Mouse (Mus musculus) erythroblast, adult 5-6 weeks (primary cell): ENCODE data around the gene Hist1h2ad. TPM values are rescaled to one million over a fixed set of nuclear protein-coding genes. Genes with fewer than 3 reads are reported as not detected.
A peak's percentile ranks its signal among the peaks of the same experiment; 100 is the strongest.

Source experiments
- ATAC-seq: replicated peaks from 2 replicates; pipeline ENCODE4 v1.8.0; 2016; ENCODE audit warnings: moderate number of reproducible peaks, mild to moderate bottlenecking, moderate TSS enrichment, inconsistent platforms; ENCODE audit not compliant: poor library complexity, low FRiP score, severe bottlenecking
- total RNA-seq, 2 experiments: library from RNA; stranded (forward) in 1 of 2; stranded (reverse) in 1 of 2; fragments of 150-400 nt in 1 of 2; fragments of 200-764, 138-1000 nt in 1 of 2; gene quantifications; 2 replicates each; pipeline versions ENCODE4 v1.2.3 to v1.2.4; 2015 to 2017; ENCODE audit warnings: low replicate concordance in 2 of 2

Gene Hist1h2ad
- total RNA-seq, 2 experiments from 2014 or later = 678 TPM; not detected in 1

GRCm38 (mm10) chr13:23605052-23605451 is 30.9 kb downstream of the Hist1h2ad start:
- no peak for ATAC-seq

DNA sequence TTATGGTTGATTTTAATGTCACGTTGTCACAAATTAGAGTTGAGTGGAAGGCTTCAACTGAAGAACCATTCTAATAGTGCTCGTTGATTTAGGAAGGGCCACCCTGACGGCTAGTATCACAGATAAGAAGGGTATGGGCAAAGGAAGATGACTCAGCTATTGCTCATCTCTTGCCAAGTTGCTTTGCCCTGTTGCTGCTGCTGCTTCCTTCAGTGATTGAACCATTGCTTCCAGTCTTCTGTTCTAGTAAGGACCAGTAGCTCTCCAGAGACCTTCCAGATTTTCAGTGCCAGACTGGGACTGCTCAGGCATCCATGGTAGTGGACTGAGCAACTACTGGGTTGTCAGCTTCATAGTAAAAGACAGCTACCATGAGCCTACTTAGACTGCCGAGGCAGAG is 35.0 kb downstream of the Hist1h2ad start:
- ATAC-seq = peak; percentile 98

- peak; percentile 52 for ATAC-seq
Measured at GRCm38 (mm10) chr13:23609844-23610243, 35.7 kb downstream of the Hist1h2ad start.

GRCm38 (mm10) chr13:23610393-23610792 is 36.2 kb downstream of the Hist1h2ad start:
- no peak for ATAC-seq

GRCm38 (mm10) chr13:23611638-23612037 is 37.5 kb downstream of the Hist1h2ad start:
- no peak for ATAC-seq

DNA sequence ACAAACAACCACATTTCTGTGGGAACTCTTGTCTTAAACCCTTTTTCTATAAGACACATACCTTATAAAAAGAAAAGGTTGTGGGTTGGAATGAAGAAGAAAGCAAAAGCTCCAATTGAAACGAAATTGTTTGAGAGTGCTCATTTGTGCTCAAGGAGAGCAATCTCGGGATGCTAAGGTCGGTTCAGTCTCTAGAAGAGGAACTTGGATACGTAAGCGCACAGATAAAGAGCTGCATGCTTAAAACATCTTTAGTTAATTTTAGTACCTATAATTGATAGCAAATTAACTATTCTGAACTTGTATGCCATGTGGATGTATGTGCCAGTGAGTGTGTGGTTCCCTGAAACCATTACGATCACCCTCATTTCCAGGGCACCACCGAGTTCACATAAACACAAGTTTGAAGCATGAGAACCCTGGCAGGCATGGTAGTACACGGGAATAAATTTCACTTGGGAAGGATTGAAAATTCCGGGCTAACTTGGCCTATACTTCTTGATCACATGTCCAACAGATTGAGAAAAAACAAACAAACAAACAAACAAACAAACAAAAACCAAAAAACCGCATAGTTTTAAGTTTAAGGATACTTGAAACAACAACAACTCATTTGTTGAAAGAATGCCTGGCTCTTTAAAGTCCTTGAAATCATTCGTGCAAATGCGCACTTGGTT is 46.0 kb downstream of the Hist1h2ad start:
- ATAC-seq = no peak

DNA sequence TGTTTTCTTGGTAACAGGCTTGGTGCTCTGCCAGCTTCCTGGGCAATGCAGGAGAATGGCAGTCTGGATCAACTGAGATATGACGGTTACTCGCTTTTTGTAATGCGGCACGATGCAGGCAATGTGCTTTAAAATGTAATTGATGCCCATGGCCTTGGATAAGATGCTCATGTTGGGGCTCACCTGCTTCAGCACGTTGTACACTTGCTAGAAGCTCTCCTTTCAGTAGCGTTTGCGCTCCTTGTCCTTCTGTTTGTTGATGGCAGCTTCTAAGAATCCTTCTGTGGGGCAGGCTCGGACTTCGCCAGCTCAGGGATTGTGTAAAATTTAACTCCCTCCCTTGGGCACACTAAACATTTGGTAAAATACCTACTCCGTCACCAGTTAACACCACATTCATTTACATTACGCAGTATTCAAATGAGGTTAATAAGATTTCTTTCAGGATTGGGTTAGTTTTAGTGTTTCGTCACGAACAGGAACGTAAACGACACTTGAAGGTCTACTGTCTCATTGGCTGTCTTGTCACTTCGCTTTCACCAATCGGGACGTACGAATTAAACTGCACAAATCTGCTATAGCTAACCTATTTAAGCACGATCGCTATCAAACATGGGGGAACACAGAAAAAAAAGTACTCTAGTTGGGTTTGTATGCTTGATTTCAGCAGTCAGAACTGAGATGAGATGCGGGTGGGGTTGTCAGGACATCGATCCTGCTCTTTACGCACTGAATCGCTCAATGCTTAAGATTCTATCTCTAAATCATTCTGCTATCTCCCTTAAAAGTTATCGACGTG is 46.8 kb downstream of the Hist1h2ad start, which contains the start of gene Hist1h2be:
Gene Hist1h2be, minus strand, starts transcription at position 392 of the 799 bp plus-strand sequence.
- peak; percentile 76 for ATAC-seq

DNA sequence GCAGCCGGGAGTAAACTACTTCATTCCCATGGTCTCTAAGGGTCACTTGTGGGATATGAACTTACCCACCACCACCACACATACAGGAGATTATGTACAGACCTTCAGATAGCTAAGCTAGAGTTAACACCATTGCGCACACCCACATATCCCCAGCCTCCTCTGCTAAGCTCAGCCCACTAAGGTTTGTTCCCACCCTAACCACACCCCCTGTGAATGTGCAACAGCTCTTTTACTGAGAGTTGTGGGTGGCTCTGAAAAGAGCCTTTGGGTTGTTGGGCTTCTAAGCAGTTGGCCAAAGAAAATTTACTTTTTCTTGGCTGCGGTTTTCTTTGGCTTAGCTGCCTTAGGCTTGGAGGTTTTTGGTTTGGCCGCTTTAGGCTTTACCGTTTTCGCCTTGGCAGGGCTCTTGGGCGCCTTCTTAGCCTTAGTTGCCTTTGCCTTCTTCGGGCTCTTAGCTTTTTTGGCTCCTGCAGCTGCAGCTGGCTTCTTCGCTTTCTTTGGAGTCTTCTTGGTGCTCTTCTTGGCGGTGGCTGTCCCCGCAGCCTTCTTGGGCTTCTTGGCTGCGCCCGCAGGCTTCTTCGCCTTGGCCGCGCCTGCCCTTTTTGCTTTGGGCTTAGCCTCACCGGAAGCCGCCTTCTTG is 47.5 kb downstream of the Hist1h2ad start:
- peak; percentile 72 for ATAC-seq

DNA sequence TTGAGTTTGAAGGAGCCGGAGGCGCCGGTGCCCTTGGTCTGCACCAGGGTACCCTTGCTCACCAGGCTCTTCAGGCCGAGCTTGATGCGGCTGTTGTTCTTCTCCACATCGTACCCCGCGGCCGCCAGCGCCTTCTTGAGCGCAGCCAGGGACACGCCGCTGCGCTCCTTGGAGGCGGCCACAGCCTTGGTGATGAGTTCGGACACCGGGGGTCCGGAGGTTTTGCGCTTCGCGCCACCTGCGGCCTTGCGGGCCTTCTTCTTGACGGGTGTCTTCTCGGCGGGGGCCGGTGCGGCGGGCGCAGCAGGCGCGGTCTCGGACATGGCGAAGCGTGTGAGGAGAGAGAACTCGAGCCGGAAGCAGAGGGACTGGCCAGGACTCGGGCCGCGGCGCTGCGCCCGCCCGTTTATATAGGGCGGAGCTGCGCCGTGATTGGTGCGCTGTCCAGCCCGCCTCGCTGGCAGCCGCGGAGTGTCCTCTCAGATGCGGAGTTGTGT is 48.0 kb downstream of the Hist1h2ad start, which contains the start of gene Hist1h1e:
Gene Hist1h1e, minus strand, starts transcription at position 384 of the 497 bp plus-strand sequence.
- ATAC-seq = peak; percentile 65

- ATAC-seq = no peak
Measured at GRCm38 (mm10) chr13:23622861-23623450, 48.8 kb downstream of the Hist1h2ad start.

Other genes with a start within 250 kb of the Hist1h2ad start
Only the 30 nearest of the 35 such genes appear.
- 1.7 and 1.9 TPM in 2 replicates for gene Abt1, start 150.5 kb upstream of the Hist1h2ad start, total RNA-seq (2015; ENCODE audit: low replicate concordance)
- 1.4 and 1.7 TPM in 2 replicates for gene Abt1, start 150.5 kb upstream of the Hist1h2ad start, total RNA-seq (2017; ENCODE audit: low replicate concordance)
- 4.2 and 4.4 TPM in 2 replicates for gene Btn1a1, start 108.5 kb upstream of the Hist1h2ad start, total RNA-seq (2015; ENCODE audit: low replicate concordance)
- gene Btn1a1, start 108.5 kb upstream of the Hist1h2ad start, total RNA-seq (2017; ENCODE audit: low replicate concordance) = 6.5 and 15.5 TPM in 2 replicates
- gene Btn2a2, start 85.5 kb upstream of the Hist1h2ad start, total RNA-seq (2015; ENCODE audit: low replicate concordance) = not detected in 2 replicates
- not detected in 2 replicates for gene Btn2a2, start 85.5 kb upstream of the Hist1h2ad start, total RNA-seq (2017; ENCODE audit: low replicate concordance)
- gene Hist1h4h, start 43.3 kb upstream of the Hist1h2ad start, total RNA-seq (2015; ENCODE audit: low replicate concordance) = 19.8 and 50.6 TPM in 2 replicates
- gene Hist1h4h, start 43.3 kb upstream of the Hist1h2ad start, total RNA-seq (2017; ENCODE audit: low replicate concordance) = 443 and 524 TPM in 2 replicates
- 20.7 and 32.7 TPM in 2 replicates for gene Hist1h2af, start 40.5 kb upstream of the Hist1h2ad start, total RNA-seq (2015; ENCODE audit: low replicate concordance)
- 925 and 1,298 TPM in 2 replicates for gene Hist1h2af, start 40.5 kb upstream of the Hist1h2ad start, total RNA-seq (2017; ENCODE audit: low replicate concordance)
- gene Hist1h3g, start 39.0 kb upstream of the Hist1h2ad start, total RNA-seq (2015; ENCODE audit: low replicate concordance) = 74.4 and 97.2 TPM in 2 replicates
- 54.5 and 131 TPM in 2 replicates for gene Hist1h3g, start 39.0 kb upstream of the Hist1h2ad start, total RNA-seq (2017; ENCODE audit: low replicate concordance)
- 13.4 and 18.2 TPM in 2 replicates for gene Hist1h2bh, start 31.0 kb upstream of the Hist1h2ad start, total RNA-seq (2015; ENCODE audit: low replicate concordance)
- gene Hist1h2bh, start 31.0 kb upstream of the Hist1h2ad start, total RNA-seq (2017; ENCODE audit: low replicate concordance) = 63.0 and 67.3 TPM in 2 replicates
- 12.7 and 21.7 TPM in 2 replicates for gene Hist1h3f, start 30.3 kb upstream of the Hist1h2ad start, total RNA-seq (2015; ENCODE audit: low replicate concordance)
- gene Hist1h3f, start 30.3 kb upstream of the Hist1h2ad start, total RNA-seq (2017; ENCODE audit: low replicate concordance) = 51.2 and 57.7 TPM in 2 replicates
- 55.5 and 68.5 TPM in 2 replicates for gene Hist1h4f, start 22.7 kb upstream of the Hist1h2ad start, total RNA-seq (2015; ENCODE audit: low replicate concordance)
- gene Hist1h4f, start 22.7 kb upstream of the Hist1h2ad start, total RNA-seq (2017; ENCODE audit: low replicate concordance) = 1,011 and 1,279 TPM in 2 replicates
- 14.6 and 16.7 TPM in 2 replicates for gene Hist1h1d, start 21.1 kb upstream of the Hist1h2ad start, total RNA-seq (2015; ENCODE audit: low replicate concordance)
- 170 and 238 TPM in 2 replicates for gene Hist1h1d, start 21.1 kb upstream of the Hist1h2ad start, total RNA-seq (2017; ENCODE audit: low replicate concordance)
- 37.3 and 49.5 TPM in 2 replicates for gene Hist1h3e, start 12.0 kb upstream of the Hist1h2ad start, total RNA-seq (2015; ENCODE audit: low replicate concordance)
- gene Hist1h3e, start 12.0 kb upstream of the Hist1h2ad start, total RNA-seq (2017; ENCODE audit: low replicate concordance) = 84.7 and 92.0 TPM in 2 replicates
- gene Hist1h2ae, start 3.2 kb upstream of the Hist1h2ad start, total RNA-seq (2015; ENCODE audit: low replicate concordance) = 1.7 TPM in 1 of 2 replicates, not detected in the other
- gene Hist1h2ae, start 3.2 kb upstream of the Hist1h2ad start, total RNA-seq (2017; ENCODE audit: low replicate concordance) = 122 and 175 TPM in 2 replicates
- gene Hist1h2bg, start 3.0 kb upstream of the Hist1h2ad start, total RNA-seq (2015; ENCODE audit: low replicate concordance) = 170 and 206 TPM in 2 replicates
- gene Hist1h2bg, start 3.0 kb upstream of the Hist1h2ad start, total RNA-seq (2017; ENCODE audit: low replicate concordance) = 470 and 670 TPM in 2 replicates
- 208 and 222 TPM in 2 replicates for gene Hist1h2bf, start 185 bp upstream of the Hist1h2ad start, total RNA-seq (2015; ENCODE audit: low replicate concordance)
- gene Hist1h2bf, start 185 bp upstream of the Hist1h2ad start, total RNA-seq (2017; ENCODE audit: low replicate concordance) = 253 and 407 TPM in 2 replicates
- gene Hist1h3d, start 1.4 kb downstream of the Hist1h2ad start, total RNA-seq (2015; ENCODE audit: low replicate concordance) = 52.8 and 69.6 TPM in 2 replicates
- gene Hist1h3d, start 1.4 kb downstream of the Hist1h2ad start, total RNA-seq (2017; ENCODE audit: low replicate concordance) = 50.4 and 63.8 TPM in 2 replicates
- gene Hist1h4d, start 7.2 kb downstream of the Hist1h2ad start, total RNA-seq (2015; ENCODE audit: low replicate concordance) = 243 and 262 TPM in 2 replicates
- 403 and 449 TPM in 2 replicates for gene Hist1h4d, start 7.2 kb downstream of the Hist1h2ad start, total RNA-seq (2017; ENCODE audit: low replicate concordance)
- gene Hist1h2be, start 46.7 kb downstream of the Hist1h2ad start, total RNA-seq (2015; ENCODE audit: low replicate concordance) = 6.7 and 17.6 TPM in 2 replicates
- 69.9 and 74.3 TPM in 2 replicates for gene Hist1h2be, start 46.7 kb downstream of the Hist1h2ad start, total RNA-seq (2017; ENCODE audit: low replicate concordance)
- 468 and 530 TPM in 2 replicates for gene Hist1h1e, start 48.2 kb downstream of the Hist1h2ad start, total RNA-seq (2015; ENCODE audit: low replicate concordance)
- 717 and 954 TPM in 2 replicates for gene Hist1h1e, start 48.2 kb downstream of the Hist1h2ad start, total RNA-seq (2017; ENCODE audit: low replicate concordance)
- 5.6 and 12.3 TPM in 2 replicates for gene Hist1h2ac, start 109.6 kb downstream of the Hist1h2ad start, total RNA-seq (2015; ENCODE audit: low replicate concordance)
- gene Hist1h2ac, start 109.6 kb downstream of the Hist1h2ad start, total RNA-seq (2017; ENCODE audit: low replicate concordance) = 55.5 and 70.6 TPM in 2 replicates
- gene Hist1h2bc, start 109.8 kb downstream of the Hist1h2ad start, total RNA-seq (2015; ENCODE audit: low replicate concordance) = 44.9 and 49.2 TPM in 2 replicates
- 164 and 206 TPM in 2 replicates for gene Hist1h2bc, start 109.8 kb downstream of the Hist1h2ad start, total RNA-seq (2017; ENCODE audit: low replicate concordance)
- not detected in 2 replicates for gene Hist1h1t, start 121.4 kb downstream of the Hist1h2ad start, total RNA-seq (2015; ENCODE audit: low replicate concordance)
- 1.9 and 2.0 TPM in 2 replicates for gene Hist1h1t, start 121.4 kb downstream of the Hist1h2ad start, total RNA-seq (2017; ENCODE audit: low replicate concordance)
- gene Hist1h4c, start 124.1 kb downstream of the Hist1h2ad start, total RNA-seq (2015; ENCODE audit: low replicate concordance) = 59.8 and 77.5 TPM in 2 replicates
- gene Hist1h4c, start 124.1 kb downstream of the Hist1h2ad start, total RNA-seq (2017; ENCODE audit: low replicate concordance) = 249 and 402 TPM in 2 replicates
- 5.0 and 17.9 TPM in 2 replicates for gene Hfe, start 136.5 kb downstream of the Hist1h2ad start, total RNA-seq (2015; ENCODE audit: low replicate concordance)
- 2.0 and 4.5 TPM in 2 replicates for gene Hfe, start 136.5 kb downstream of the Hist1h2ad start, total RNA-seq (2017; ENCODE audit: low replicate concordance)
- 188 and 215 TPM in 2 replicates for gene Hist1h1c, start 164.4 kb downstream of the Hist1h2ad start, total RNA-seq (2015; ENCODE audit: low replicate concordance)
- gene Hist1h1c, start 164.4 kb downstream of the Hist1h2ad start, total RNA-seq (2017; ENCODE audit: low replicate concordance) = 1,447 and 1,942 TPM in 2 replicates
- 41.1 and 59.8 TPM in 2 replicates for gene Hist1h3c, start 171.2 kb downstream of the Hist1h2ad start, total RNA-seq (2015; ENCODE audit: low replicate concordance)
- 178 and 330 TPM in 2 replicates for gene Hist1h3c, start 171.2 kb downstream of the Hist1h2ad start, total RNA-seq (2017; ENCODE audit: low replicate concordance)
- 79.4 and 128 TPM in 2 replicates for gene Hist1h2bb, start 172.4 kb downstream of the Hist1h2ad start, total RNA-seq (2015; ENCODE audit: low replicate concordance)
- gene Hist1h2bb, start 172.4 kb downstream of the Hist1h2ad start, total RNA-seq (2017; ENCODE audit: low replicate concordance) = 1,415 and 1,638 TPM in 2 replicates
- gene Hist1h2ab, start 176.7 kb downstream of the Hist1h2ad start, total RNA-seq (2015; ENCODE audit: low replicate concordance) = 12.5 and 24.5 TPM in 2 replicates
- 1,181 and 1,326 TPM in 2 replicates for gene Hist1h2ab, start 176.7 kb downstream of the Hist1h2ad start, total RNA-seq (2017; ENCODE audit: low replicate concordance)
- 179 and 183 TPM in 2 replicates for gene Hist1h3b, start 177.9 kb downstream of the Hist1h2ad start, total RNA-seq (2015; ENCODE audit: low replicate concordance)
- gene Hist1h3b, start 177.9 kb downstream of the Hist1h2ad start, total RNA-seq (2017; ENCODE audit: low replicate concordance) = 251 and 270 TPM in 2 replicates
- 50.5 and 52.2 TPM in 2 replicates for gene Hist1h4b, start 182.6 kb downstream of the Hist1h2ad start, total RNA-seq (2015; ENCODE audit: low replicate concordance)
- gene Hist1h4b, start 182.6 kb downstream of the Hist1h2ad start, total RNA-seq (2017; ENCODE audit: low replicate concordance) = 150 and 446 TPM in 2 replicates
- gene Hist1h4a, start 186.8 kb downstream of the Hist1h2ad start, total RNA-seq (2015; ENCODE audit: low replicate concordance) = 15.4 and 15.7 TPM in 2 replicates
- 211 and 254 TPM in 2 replicates for gene Hist1h4a, start 186.8 kb downstream of the Hist1h2ad start, total RNA-seq (2017; ENCODE audit: low replicate concordance)